Mouse (Mus musculus): ENCODE measurements around the gene Gsta1. TPM values are rescaled to one million over a fixed set of nuclear protein-coding genes. Genes with fewer than 3 reads are reported as not detected.
"Not testable (repeated sequence)": the region's sequence is repeated elsewhere in the genome, so short reads cannot be mapped to it uniquely, and the experiment has no call there.

Gsta1 gene
- polyA plus RNA-seq, 1 experiment from 2014 or later = 0.38 TPM

GRCm38 (mm10) chr9:78255683-78256470, 25.4 kb downstream of the Gsta1 start:
- not testable (repeated sequence) for ATAC-seq (ENCODE audit: insufficient number of reproducible peaks, insufficient read depth, low FRiP score, low TSS enrichment, low read depth); H3K4me1 ChIP-seq; H3K27ac ChIP-seq; H3K9me3 ChIP-seq; H3K27me3 ChIP-seq; H3K4me3 ChIP-seq; H3K9ac ChIP-seq; H3K36me3 ChIP-seq; H3K4me2 ChIP-seq
- WGBS = 57% methylated on average over 4 of the region's 4 CpGs

GRCm38 (mm10) chr9:78256914-78257313, 26.5 kb downstream of the Gsta1 start, which contains the start of gene Gm3776:
Gene Gm3776, plus strand, starts transcription at chr9:78257129.
- H3K27me3 ChIP-seq; H3K9ac ChIP-seq; ATAC-seq (ENCODE audit: insufficient number of reproducible peaks, insufficient read depth, low FRiP score, low TSS enrichment, low read depth); H3K4me3 ChIP-seq; H3K27ac ChIP-seq; H3K9me3 ChIP-seq; H3K4me2 ChIP-seq; H3K4me1 ChIP-seq; H3K36me3 ChIP-seq: not testable (repeated sequence)
- 86% methylated on average over 1 of the region's 3 CpGs for WGBS

GRCm38 (mm10) chr9:78259688-78260087, 29.2 kb downstream of the Gsta1 start:
- not testable (repeated sequence) for H3K4me2 ChIP-seq; ATAC-seq (ENCODE audit: insufficient number of reproducible peaks, insufficient read depth, low FRiP score, low TSS enrichment, low read depth); H3K4me1 ChIP-seq; H3K9me3 ChIP-seq; H3K4me3 ChIP-seq; H3K27ac ChIP-seq; H3K36me3 ChIP-seq; H3K9ac ChIP-seq; H3K27me3 ChIP-seq
- WGBS = 0% methylated on average over 1 of the region's 6 CpGs

DNA sequence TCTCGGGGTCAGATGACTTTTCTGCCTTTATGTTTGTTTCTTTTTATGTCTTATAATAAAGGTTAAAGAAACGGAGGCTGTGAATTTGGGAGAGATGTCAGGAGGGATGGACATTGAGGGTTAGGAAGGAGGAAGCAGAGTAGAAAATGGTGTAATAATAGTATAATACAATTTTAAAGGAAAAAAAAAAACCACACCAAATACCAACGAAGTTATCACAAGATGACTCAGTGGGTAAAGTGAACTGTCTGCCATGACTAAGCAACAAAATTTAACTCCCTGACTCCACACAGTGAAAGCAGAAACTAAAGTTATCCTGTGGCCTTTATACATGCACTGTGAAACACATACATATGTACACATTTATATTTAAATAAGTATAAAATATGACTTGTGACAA, 40.5 kb downstream of the Gsta1 start:
- H3K9ac ChIP-seq; H3K4me3 ChIP-seq; H3K36me3 ChIP-seq; H3K9me3 ChIP-seq; H3K27me3 ChIP-seq; H3K4me1 ChIP-seq; H3K27ac ChIP-seq; H3K4me2 ChIP-seq; ATAC-seq (ENCODE audit: insufficient number of reproducible peaks, insufficient read depth, low FRiP score, low TSS enrichment, low read depth): not testable (repeated sequence)
- 79% methylated on average over 3 of the region's 3 CpGs for WGBS

- not testable (repeated sequence) for ATAC-seq (ENCODE audit: insufficient number of reproducible peaks, insufficient read depth, low FRiP score, low TSS enrichment, low read depth); H3K9me3 ChIP-seq; H3K27ac ChIP-seq; H3K4me2 ChIP-seq; H3K4me3 ChIP-seq; H3K4me1 ChIP-seq; H3K36me3 ChIP-seq; H3K9ac ChIP-seq; H3K27me3 ChIP-seq
- 70% methylated on average over 4 of the region's 4 CpGs for WGBS
Observed at GRCm38 (mm10) chr9:78282002-78282711, 51.7 kb downstream of the Gsta1 start.

DNA sequence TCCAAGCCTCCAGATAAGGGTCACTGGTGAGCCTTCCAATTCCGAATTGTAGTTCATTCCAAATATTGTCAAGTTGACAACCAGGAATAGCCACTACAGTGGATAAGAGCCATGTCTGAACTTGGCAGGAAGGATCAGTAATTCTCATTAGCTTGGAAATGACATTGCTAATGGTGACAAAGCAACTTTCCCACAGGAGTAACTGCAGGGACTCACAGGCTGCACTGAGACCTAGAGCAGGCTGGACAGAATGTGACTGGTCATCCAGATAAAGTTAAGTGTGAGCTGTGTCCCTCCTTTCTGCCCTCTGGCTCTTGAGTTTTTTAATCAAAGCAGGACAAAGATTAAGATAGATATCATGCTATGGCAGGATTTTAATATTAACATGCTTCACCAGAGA, 58.6 kb downstream of the Gsta1 start:
- not testable (repeated sequence) for H3K4me3 ChIP-seq; ATAC-seq (ENCODE audit: insufficient number of reproducible peaks, insufficient read depth, low FRiP score, low TSS enrichment, low read depth); H3K9me3 ChIP-seq; H3K9ac ChIP-seq; H3K27me3 ChIP-seq; H3K36me3 ChIP-seq; H3K4me2 ChIP-seq; H3K4me1 ChIP-seq; H3K27ac ChIP-seq
- WGBS = 75% methylated on average over 1 of the region's 1 CpGs

GRCm38 (mm10) chr9:78289723-78290122, 59.3 kb downstream of the Gsta1 start, which contains the start of gene Gm10639:
Gene Gm10639, plus strand, starts transcription at chr9:78289923.
- H3K4me3 ChIP-seq = not testable (repeated sequence)

More at GRCm38 (mm10) chr9:78289723-78290122, 59.3 kb downstream of the Gsta1 start, which contains the start of gene Gm10639:
- H3K9me3 ChIP-seq; H3K27ac ChIP-seq; H3K27me3 ChIP-seq; H3K4me2 ChIP-seq; H3K36me3 ChIP-seq; ATAC-seq (ENCODE audit: insufficient number of reproducible peaks, insufficient read depth, low FRiP score, low TSS enrichment, low read depth); H3K4me1 ChIP-seq; H3K9ac ChIP-seq: not testable (repeated sequence)
- WGBS = 79% methylated on average over 3 of the region's 3 CpGs

Other genes starting within 250 kb of the Gsta1 start
- 0.15 TPM in 1 of 2 replicates, not detected in the other for gene Gcm1, start 178.7 kb upstream of the Gsta1 start, polyA plus RNA-seq (2015; fragmentation: Nextera tagmentation; extraction: Ambion mirVana)
- gene Fbxo9, start 121.6 kb upstream of the Gsta1 start, polyA plus RNA-seq (2015; fragmentation: Nextera tagmentation; extraction: Ambion mirVana) = 36.0 and 41.2 TPM in 2 replicates
- gene Ick, start 121.5 kb upstream of the Gsta1 start, polyA plus RNA-seq (2015; fragmentation: Nextera tagmentation; extraction: Ambion mirVana) = 34.2 and 34.5 TPM in 2 replicates
- 65.3 and 70.1 TPM in 2 replicates for gene Gsta4, start 47.9 kb upstream of the Gsta1 start, polyA plus RNA-seq (2015; fragmentation: Nextera tagmentation; extraction: Ambion mirVana)
- not detected in 2 replicates for gene Gm3776, start 26.5 kb downstream of the Gsta1 start, polyA plus RNA-seq (2015; fragmentation: Nextera tagmentation; extraction: Ambion mirVana)
- not detected in 2 replicates for gene Gm10639, start 59.3 kb downstream of the Gsta1 start, polyA plus RNA-seq (2015; fragmentation: Nextera tagmentation; extraction: Ambion mirVana)
- not detected in 2 replicates for gene Omt2a, start 84.1 kb downstream of the Gsta1 start, polyA plus RNA-seq (2015; fragmentation: Nextera tagmentation; extraction: Ambion mirVana)
- gene Omt2b, start 96.9 kb downstream of the Gsta1 start, polyA plus RNA-seq (2015; fragmentation: Nextera tagmentation; extraction: Ambion mirVana) = not detected in 2 replicates
- 1.3 and 1.6 TPM in 2 replicates for gene Gsta2, start 125.1 kb downstream of the Gsta1 start, polyA plus RNA-seq (2015; fragmentation: Nextera tagmentation; extraction: Ambion mirVana)
- 0.60 and 0.62 TPM in 2 replicates for gene Dppa5a, start 137.5 kb downstream of the Gsta1 start, polyA plus RNA-seq (2015; fragmentation: Nextera tagmentation; extraction: Ambion mirVana)
- 2.8 and 3.7 TPM in 2 replicates for gene Ooep, start 148.1 kb downstream of the Gsta1 start, polyA plus RNA-seq (2015; fragmentation: Nextera tagmentation; extraction: Ambion mirVana)
- 0.24 and 0.45 TPM in 2 replicates for gene Ddx43, start 165.1 kb downstream of the Gsta1 start, polyA plus RNA-seq (2015; fragmentation: Nextera tagmentation; extraction: Ambion mirVana)
- 1.7 and 2.3 TPM in 2 replicates for gene Cgas, start 212.6 kb downstream of the Gsta1 start, polyA plus RNA-seq (2015; fragmentation: Nextera tagmentation; extraction: Ambion mirVana)
- gene Mto1, start 217.6 kb downstream of the Gsta1 start, polyA plus RNA-seq (2015; fragmentation: Nextera tagmentation; extraction: Ambion mirVana) = 22.4 and 23.9 TPM in 2 replicates
- 0.41 and 0.80 TPM in 2 replicates for gene Gm17324, start 218.1 kb downstream of the Gsta1 start, polyA plus RNA-seq (2015; fragmentation: Nextera tagmentation; extraction: Ambion mirVana)

All from embryonic facial prominence, embryonic 13.5 days (tissue).